Mouse (Mus musculus) CD4-positive helper T cell, adult 2 months (primary cell): ENCODE measurements around the gene Gm20683.

ENCODE experiments used
- DNase-seq: peaks from one replicate; pipeline ENCODE4 v3.0.0-alpha.2; 2012; ENCODE audit warnings: low read depth, missing footprints, low spot score

The Gm20683 gene

GRCm38 (mm10) chr17:25842509-25842908 is 946 bp upstream of the Gm20683 start:
- no peak for DNase-seq

DNA sequence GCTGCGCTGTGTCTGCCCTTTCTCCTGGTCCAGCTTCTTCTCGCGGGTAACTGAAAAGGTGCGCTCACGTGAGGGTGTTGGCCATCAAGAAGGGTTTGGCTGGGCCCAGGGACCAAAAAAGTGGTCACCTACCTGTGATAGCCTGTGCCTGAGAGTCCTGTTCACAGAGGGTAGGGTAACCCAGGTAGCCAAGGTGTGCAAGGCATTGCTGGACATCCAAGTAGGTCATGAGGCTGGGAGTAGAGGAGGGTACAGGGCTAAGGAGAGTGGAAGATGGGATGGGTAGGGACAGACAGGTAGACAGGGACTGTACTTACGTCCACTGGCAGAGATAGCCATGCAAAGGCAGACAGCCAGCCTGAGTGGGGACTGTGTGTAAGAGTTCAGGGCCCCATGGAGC is 1.0 kb downstream of the Gm20683 start:
- DNase-seq: no peak

DNA sequence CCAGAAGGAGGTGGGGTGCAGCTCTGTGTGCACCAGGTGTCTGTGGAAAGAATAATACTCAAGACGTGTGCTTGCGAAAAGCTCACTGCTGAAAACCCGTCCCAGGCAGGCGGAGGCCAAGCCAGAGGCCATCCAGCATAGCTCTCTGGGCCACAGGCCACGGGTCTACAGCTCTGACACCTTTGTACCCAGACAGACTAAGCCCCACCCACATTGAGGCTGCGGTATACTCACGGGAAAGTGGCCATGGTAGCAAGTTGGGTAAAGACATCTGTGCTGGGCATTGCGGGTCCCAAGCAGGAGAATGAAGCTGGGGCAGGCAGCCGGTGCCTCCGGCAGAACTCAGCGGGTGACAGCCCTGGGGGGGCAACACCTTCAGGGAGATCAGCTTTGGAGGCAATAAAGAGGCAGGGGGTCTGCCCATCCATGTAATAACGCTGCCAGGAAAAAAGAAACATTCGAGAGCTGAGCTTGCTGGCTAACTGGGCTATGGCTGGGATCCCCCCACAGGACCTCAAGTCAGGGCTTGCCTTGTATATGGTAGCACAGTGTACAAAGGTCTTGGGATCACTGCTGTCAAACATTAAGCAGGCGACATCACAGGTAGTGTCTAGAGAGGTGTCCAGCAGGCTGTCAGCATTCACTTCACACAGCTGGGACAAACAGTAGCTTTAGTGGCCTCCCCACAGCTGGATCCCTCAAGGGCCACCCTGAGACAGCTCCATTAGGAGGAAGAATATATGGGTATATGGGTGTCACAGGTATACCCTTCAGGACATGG is 1.9 kb downstream of the Gm20683 start:
- DNase-seq: no peak

- DNase-seq: no peak
Observed at GRCm38 (mm10) chr17:25838904-25839303, 2.7 kb downstream of the Gm20683 start.

- peak; percentile 40 for DNase-seq
Observed at GRCm38 (mm10) chr17:25837533-25837932, 4.0 kb downstream of the Gm20683 start.

- DNase-seq: peak; percentile 57
Observed at GRCm38 (mm10) chr17:25837076-25837410, 4.5 kb downstream of the Gm20683 start, which contains the start of gene Rhbdl1. Rhbdl1 (minus strand) TSS chr17:25837295.

DNA sequence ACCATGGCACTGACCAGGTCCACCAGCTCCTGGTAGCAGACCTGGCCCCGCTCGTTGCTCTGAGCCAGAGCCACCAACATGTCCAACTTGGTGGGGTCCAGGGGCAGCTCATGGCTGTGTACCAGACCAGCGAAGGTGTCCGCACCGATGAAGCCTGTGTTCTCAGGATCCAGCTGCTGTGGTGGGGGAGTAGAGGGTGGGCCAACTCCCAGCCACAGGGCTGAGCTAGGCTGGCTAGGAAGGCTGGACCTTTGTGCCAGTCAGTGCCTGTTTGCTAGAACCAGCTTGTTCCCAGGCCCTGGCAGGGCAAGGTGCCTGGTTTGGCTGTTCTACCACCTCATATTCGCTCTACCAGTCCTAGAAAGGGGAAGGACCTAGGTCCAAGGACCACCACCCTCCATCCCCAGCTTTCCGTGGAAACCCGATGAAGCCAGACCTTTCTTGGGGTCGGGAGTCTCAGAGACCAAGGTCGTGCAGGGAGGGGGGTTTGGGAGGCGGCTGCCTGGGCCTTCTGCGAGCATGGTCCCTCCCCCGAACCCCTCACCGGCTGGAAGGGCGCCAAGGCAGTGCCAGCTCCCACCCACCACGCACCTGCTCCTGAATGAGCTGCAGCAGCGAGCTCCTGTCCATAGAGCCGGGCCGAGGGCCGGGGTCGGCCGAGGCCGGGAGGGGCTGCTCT is 5.0 kb downstream of the Gm20683 start:
- DNase-seq: no peak

- DNase-seq: no peak
Observed at GRCm38 (mm10) chr17:25835816-25836215, 5.7 kb downstream of the Gm20683 start.

DNA sequence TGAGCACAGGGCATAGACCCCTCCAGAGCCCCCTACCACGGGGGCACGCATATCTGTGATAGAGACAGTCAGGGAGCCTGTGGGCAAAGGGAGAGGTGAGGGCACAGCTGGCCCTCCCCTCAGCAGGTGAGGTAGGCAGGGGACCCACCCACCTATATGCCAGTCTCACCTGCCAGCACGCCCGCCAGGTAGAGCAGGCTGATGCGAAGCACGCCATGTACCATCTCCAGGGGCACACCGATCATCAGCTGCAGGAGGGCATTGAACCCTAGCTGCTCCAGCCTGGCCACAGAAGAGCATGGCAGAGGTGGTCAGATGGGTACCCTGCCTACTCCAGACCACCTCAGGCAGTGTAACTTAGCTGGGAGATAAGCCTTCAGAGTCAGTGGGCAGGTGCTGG is 6.3 kb downstream of the Gm20683 start:
- DNase-seq: no peak

- DNase-seq: no peak
Observed at GRCm38 (mm10) chr17:25834595-25835222, 6.9 kb downstream of the Gm20683 start.

GRCm38 (mm10) chr17:25833961-25834594 is 7.5 kb downstream of the Gm20683 start:
- DNase-seq: no peak

GRCm38 (mm10) chr17:25833291-25833663 is 8.3 kb downstream of the Gm20683 start, which contains the start of gene Stub1:
Stub1 (minus strand) TSS chr17:25833404.
- DNase-seq: no peak

DNA sequence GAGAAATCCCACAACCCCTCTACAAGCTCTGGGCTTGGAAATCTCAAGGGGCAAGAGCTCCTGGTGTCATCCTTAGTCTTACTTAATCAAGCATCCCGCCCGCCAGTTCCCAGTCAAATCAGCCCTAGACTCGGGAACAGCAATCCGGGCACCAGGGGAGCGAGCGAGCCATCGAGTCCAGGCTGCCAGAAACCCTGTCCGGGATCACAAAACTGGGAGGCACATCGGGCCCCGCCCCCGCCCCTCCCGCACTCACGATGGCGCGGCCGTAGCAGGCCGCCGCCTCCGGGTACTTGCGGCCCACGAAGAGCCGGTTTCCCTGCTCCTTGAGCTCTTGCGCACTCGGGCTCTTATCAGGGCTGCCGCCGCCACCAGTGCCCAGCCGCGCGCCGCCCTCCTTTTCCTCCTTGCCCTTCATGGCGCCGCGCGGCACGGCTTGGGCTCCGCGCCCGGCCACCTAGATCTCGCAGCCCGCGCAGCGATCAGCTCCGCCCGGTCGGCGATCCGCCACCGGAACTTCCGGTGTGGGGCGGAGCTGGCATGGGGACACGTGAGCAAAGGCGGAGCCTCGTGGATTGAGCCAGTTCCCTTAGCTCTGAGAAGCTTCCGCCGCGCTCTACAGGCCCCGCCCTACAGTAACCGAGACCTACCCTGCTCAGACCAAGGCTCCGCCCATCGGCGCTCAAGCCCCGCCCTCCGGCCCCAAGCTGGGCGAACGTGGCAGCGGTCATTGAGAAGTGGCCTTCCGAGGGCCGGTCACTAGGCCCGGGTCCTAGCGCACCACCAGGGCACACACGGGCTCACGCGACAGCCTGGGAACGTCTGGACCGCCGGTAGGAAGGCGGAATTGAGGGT is 8.9 kb downstream of the Gm20683 start:
- peak; percentile 98 for DNase-seq

DNA sequence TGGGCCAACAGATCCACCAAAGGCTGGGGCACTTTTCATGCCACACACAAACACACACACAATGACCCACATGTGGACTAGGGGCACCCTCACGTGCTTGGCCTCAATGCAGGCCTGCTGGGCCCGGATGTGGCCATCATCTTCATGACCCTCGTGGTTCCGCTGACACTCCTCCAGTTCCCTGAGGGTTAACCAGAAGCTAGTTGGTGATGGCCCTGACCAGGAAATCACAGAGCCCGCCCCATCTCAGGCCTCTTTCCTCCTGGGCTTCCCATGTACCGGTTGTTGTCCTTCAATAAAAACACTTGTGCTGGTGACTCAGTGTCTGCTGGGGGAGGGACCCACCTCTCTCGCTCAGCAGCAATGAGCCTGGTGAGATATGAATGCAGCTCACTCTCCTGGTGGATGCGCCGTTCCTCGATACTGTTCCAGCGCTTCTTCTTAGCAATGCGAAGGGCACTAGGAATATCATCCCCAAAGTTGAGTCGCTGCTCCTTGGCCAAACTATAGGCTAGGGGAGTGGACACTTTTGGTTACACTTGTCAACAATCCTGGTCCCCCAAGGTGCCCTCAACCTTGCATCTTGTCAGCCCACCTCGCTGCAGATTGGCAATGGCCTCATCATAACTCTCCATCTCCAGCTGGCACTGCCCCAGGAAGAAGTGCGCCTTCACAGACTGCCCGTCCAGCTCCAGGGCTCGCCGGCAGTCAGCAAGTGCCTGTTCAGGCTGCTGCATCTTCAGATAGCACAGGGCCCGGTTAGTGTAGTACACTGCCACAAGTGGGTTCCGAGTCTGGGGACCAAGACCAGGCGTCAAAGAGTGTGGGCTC is 9.9 kb downstream of the Gm20683 start:
- DNase-seq: no peak

DNA sequence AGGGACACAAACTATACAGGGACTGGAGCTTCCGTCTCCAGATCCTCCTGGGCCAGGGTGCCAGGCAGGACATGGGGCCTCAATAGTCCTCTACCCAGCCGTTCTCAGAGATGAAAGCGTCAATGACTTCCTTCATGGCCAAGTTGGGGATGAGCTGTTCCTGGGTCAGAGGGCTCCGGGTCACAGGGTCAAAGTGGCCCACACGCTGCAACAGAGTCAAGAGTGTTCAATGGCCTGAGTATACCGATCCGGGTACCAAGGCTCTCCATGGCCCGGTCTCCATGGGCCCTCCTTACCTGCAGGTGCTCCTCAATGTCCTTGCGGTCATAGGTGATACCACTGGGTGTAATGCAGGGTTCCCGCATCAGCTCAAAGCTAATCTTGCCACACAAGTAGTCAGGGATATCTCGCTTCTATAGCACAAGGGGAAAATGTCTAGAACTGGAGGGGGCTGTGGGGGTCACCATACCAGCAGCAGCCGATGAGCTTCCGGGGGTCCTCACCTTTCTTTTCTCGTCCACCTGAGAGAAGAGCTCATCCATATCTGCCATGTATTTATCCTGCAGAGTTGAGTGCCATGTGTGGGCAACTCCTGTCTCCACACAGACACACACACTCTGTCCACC is 10.6 kb downstream of the Gm20683 start:
- DNase-seq: no peak

DNA sequence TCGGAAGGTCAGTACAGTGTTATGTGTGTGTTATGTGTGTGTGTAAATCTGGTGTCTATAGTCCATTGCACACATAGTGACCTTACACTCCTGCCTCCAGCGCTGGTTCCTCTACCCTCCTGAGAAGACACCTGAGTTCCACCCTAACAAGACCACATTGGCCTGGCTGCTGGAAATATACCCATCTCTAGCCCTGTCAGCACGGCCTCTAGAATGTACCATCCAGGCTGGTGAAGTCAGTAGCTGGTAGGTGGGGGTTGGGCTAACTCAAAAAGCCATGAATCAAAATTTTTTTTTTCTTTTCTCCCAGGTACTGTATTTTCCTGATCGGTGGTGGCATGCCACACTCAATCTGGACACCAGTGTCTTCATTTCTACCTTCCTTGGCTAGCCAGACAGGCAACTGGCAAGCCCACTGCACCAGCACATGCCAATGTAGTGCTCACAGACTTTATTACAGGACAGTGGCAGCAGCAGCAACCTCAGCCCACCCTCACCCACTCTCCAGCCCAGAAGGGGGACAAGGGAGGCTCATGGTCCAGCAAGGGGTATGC is 11.3 kb downstream of the Gm20683 start:
- no peak for DNase-seq

GRCm38 (mm10) chr17:25829558-25830017 is 12.0 kb downstream of the Gm20683 start:
- DNase-seq: no peak

DNA sequence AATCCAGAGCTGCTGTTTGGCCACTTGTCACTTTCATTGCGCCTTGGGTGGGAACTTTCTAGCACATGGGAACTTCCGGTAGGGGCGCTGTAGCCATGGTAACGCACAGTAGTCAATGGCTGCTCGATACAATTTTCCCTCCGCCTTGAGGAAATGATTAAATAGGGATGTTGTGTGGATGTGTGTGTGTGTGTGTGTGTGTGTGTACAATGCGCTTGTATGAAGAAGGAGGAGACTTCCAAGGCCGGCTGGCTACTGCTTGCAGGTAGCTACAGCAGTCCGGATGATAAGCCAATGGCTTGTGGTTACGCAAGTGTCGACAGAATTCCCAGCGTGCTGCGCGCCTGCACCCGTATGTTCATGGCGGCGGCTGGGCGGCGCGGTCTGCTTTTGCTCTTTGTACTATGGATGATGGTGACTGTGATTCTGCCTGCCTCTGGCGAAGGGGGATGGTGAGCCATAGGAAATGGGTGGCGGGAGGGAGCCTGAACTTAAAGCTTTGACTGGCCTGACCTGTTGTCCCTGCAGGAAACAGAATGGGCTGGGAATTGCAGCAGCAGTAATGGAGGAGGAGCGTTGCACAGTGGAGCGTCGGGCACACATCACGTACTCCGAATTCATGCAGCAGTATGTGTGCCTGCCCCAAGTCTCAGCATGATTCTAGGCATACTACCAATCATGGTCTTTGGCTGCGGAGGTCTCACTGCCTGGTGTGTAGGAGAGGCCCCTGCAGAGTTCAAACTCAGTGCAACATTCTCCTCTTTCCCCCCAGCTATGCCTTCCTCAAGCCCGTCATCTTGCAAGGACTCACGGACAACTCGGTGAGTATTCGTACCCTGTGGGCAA is 12.6 kb downstream of the Gm20683 start, which contains the start of gene Jmjd8:
Gene Jmjd8, plus strand, starts transcription at position 156 of the 846 bp plus-strand sequence.
- peak; percentile 85 for DNase-seq
